Mouse (Mus musculus): ENCODE measurements around the gene Limk2.

Limk2 gene

GRCm38 (mm10) chr11:3408131-3408996 lies 625 bp downstream of the Limk2 start:
- DNase-seq: peak; percentile 27

GRCm38 (mm10) chr11:3404287-3405047 lies 4.5 kb downstream of the Limk2 start:
- DNase-seq: no peak

GRCm38 (mm10) chr11:3403024-3403423 lies 6.0 kb downstream of the Limk2 start:
- no peak for DNase-seq

GRCm38 (mm10) chr11:3398318-3398717 lies 10.7 kb downstream of the Limk2 start:
- DNase-seq: no peak

- no peak for DNase-seq
Measured at GRCm38 (mm10) chr11:3396562-3396961, 12.4 kb downstream of the Limk2 start.

- no peak for DNase-seq
Measured at GRCm38 (mm10) chr11:3396091-3396490, 12.9 kb downstream of the Limk2 start.

- DNase-seq: no peak
Measured at GRCm38 (mm10) chr11:3394520-3394919, 14.5 kb downstream of the Limk2 start.

- no peak for DNase-seq
Measured at GRCm38 (mm10) chr11:3392526-3392925, 16.5 kb downstream of the Limk2 start.

- DNase-seq: no peak
Measured at GRCm38 (mm10) chr11:3390789-3391188, 18.2 kb downstream of the Limk2 start.

- no peak for DNase-seq
Measured at GRCm38 (mm10) chr11:3389996-3390395, 19.0 kb downstream of the Limk2 start.

GRCm38 (mm10) chr11:3387482-3388196 lies 21.4 kb downstream of the Limk2 start:
- no peak for DNase-seq

GRCm38 (mm10) chr11:3386941-3387368 lies 22.0 kb downstream of the Limk2 start:
- peak; percentile 90 for DNase-seq

- no peak for DNase-seq
Measured at GRCm38 (mm10) chr11:3382602-3383594, 26.1 kb downstream of the Limk2 start.

GRCm38 (mm10) chr11:3381148-3381814 lies 27.7 kb downstream of the Limk2 start:
- no peak for DNase-seq

- no peak for DNase-seq
Measured at GRCm38 (mm10) chr11:3379427-3379826, 29.6 kb downstream of the Limk2 start.

- DNase-seq: no peak
Measured at GRCm38 (mm10) chr11:3374741-3375140, 34.2 kb downstream of the Limk2 start.

- no peak for DNase-seq
Measured at GRCm38 (mm10) chr11:3374293-3374645, 34.7 kb downstream of the Limk2 start.

- DNase-seq: no peak
Measured at GRCm38 (mm10) chr11:3373591-3374292, 35.2 kb downstream of the Limk2 start.

GRCm38 (mm10) chr11:3371599-3372295 lies 37.2 kb downstream of the Limk2 start:
- DNase-seq: no peak

- DNase-seq: peak; percentile 77
Measured at GRCm38 (mm10) chr11:3370928-3371598, 37.9 kb downstream of the Limk2 start.

Data from cerebellum, adult 8-10 months (tissue).